Mouse (Mus musculus) forelimb bud, embryonic 11.5 days (tissue): Measurements from ENCODE around the gene Sec14l2.

Source experiments
- DNase-seq: peaks from one replicate; pipeline ENCODE4 v3.0.0-alpha.2; 2012; ENCODE audit warnings: low read depth, low spot score

Sec14l2 gene

GRCm38 (mm10) chr11:4122742-4123579, at the start of gene Sec14l2:
TSS of gene Sec14l2 (minus strand) at chr11:4123415.
- no peak for DNase-seq

GRCm38 (mm10) chr11:4166467-4167090, 43.4 kb upstream of the Sec14l2 start:
- no peak for DNase-seq

- DNase-seq = no peak
These were observed 41.5 kb upstream of the Sec14l2 start for GRCm38 (mm10) chr11:4164701-4165100.

GRCm38 (mm10) chr11:4160758-4161480, 37.7 kb upstream of the Sec14l2 start:
- DNase-seq = no peak

GRCm38 (mm10) chr11:4159808-4160708, 36.8 kb upstream of the Sec14l2 start, which contains the start of the genes Ccdc157 and Sf3a1:
TSS of gene Ccdc157 (minus strand) at chr11:4160293.
TSS of gene Sf3a1 (plus strand) at chr11:4160350.
- peak; percentile 88 for DNase-seq

DNA sequence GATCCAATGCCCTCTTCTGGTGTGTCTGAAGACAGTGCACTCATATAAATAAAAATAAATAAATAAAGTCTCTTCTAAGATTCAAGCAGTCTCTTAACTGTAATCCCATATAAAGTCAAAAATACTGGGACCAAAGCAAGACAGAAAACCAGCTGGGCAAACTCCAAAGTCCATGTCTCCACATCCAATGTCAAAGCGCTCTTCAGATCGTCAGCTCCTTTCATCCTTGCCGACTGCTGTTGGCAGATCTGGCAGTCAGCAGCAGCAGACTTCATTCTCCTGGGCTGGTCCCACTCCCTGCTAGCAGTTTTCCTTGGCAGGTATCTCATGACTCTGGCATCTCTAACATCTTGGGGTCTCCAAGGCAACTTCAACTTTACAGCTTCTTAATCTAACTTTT, 35.5 kb upstream of the Sec14l2 start:
- DNase-seq = no peak

- no peak for DNase-seq
These were observed 32.4 kb upstream of the Sec14l2 start for GRCm38 (mm10) chr11:4155641-4156040.

DNA sequence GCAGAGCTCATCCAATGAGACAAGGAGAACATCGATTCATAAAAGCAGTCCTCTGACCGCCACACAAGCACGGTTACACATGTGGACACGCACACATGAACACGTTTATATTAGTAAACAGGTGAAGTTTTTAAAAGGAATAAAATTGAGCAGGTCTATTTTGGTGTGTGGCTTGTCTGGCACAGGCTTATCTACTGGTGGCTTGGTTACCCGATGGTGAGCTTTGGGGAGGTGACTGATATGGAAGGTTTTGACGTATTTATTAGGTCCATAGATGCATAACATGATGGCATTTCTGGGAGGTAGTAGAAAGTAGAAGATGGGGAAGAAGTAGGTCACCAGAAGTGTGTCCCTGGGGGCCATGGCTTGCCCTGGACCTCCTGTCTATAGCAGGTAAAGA, 30.5 kb upstream of the Sec14l2 start:
- no peak for DNase-seq

GRCm38 (mm10) chr11:4149886-4150285, 26.7 kb upstream of the Sec14l2 start:
- DNase-seq = no peak

DNA sequence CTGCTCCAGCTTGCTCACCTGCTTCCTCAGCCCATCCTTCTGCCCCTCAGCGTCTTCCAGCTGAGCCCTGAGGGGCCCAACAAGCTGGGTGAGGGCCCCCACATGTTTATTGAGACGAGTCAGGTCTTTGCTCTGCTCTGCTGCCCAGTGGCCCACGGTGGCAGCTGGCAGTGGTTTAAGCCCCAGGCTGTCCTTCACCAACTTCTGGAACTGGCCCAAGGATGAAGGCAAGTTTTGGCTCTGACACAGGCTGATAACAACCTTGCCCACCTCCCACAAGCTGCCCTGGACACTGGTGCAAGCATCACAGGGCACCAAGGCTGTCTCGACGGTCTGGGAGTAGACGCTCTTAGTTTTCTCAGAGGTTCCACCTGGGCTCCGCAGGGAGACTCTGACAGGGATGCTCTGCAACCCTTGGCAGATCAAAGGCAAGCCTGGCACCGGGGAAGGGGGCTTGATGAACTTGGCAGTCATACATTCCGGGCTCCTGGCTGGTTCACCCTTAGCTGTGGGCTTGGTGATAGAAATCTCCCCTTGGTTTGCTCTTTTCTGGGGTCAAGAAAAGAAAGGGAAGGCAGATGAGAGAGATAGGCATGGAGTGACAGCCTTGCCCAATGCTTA, 25.4 kb upstream of the Sec14l2 start:
- no peak for DNase-seq

- DNase-seq = no peak
These were observed 24.9 kb upstream of the Sec14l2 start for GRCm38 (mm10) chr11:4148120-4148519.

GRCm38 (mm10) chr11:4147098-4147497, 23.9 kb upstream of the Sec14l2 start:
- no peak for DNase-seq

DNA sequence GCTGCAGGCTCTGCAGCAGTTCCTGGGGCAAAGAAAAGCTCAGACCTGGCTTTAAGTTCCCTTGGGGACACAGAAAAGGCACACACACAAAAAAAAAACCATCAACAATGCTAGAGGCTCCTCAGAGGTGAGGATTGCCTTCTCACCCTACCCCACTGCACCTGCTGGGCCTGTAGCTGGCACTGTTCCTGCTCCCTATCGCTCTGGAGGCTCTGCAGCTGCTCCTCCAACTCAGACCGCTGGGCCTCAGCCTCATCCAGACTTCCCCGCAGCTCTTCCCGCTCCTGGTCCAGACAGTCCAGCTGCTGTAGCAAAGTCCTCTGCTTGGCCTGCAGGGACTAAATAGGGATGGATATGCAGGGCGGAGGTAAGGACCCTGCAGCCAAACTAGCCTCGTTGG, 23.2 kb upstream of the Sec14l2 start:
- no peak for DNase-seq

- DNase-seq = no peak
These were observed 20.3 kb upstream of the Sec14l2 start for GRCm38 (mm10) chr11:4143281-4144062.

- no peak for DNase-seq
These were observed 19.1 kb upstream of the Sec14l2 start for GRCm38 (mm10) chr11:4142352-4142751.

DNA sequence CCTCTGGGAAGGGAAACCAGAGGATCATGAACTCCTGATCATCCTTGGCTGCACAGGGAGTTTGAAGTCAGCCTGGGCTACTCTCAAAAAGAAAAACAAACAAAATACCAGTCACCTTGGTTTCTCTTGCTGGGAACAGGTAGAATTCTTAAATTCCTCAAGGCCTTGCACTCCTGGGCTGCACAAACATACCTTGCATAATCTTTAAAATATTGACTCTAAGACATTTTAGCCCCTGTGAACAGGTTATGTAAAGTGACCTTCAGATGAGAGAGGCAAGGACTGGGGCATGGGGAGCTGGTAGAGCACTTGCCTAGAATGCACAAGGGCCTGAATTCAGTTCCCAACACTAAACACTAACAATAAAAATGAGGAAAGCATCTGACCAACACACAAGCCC, 18.3 kb upstream of the Sec14l2 start:
- no peak for DNase-seq

DNA sequence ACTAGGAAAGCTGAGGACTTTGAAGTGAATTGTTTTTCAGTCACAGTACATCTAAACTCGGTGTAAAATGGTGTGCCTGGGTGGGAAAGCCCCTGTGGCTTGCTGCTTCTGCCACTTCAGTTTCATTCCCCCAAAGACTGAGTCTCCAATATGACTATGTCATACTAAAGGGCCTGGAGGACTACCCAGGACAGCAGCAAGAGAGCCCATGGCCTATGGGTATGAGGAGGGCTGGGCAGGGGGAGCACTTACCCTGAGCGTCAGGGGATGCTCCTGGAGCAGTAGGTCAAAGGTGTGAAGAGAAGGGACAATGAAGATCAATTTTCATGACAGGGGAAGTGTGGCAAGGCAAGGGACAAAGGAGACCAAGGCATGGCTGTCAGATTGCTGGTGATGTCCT, 15.7 kb upstream of the Sec14l2 start:
- DNase-seq = no peak

- peak; percentile 90 for DNase-seq
These were observed 12.0 kb upstream of the Sec14l2 start, which contains the start of gene Rnf215 for GRCm38 (mm10) chr11:4134986-4135935. TSS of gene Rnf215 (plus strand) at chr11:4135202.

DNA sequence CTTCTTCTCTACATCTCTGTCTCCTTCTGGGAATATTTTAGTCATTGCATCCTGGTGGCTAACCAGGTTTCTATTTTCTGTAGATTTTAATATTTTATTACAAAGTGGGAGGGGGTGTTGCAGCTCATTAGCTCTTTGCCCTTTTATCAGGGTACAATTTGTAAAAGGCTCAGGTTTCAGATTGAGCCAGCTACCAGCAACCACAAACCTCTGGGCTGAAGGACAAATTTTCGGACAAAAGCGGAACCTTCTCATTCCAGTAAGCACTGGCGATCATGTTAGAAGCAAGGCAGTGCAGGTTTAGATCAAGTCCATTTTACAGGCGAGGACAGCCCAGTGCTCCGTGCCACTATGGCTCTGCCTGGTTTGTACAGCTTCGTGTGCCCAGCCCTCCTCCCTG, 11.2 kb upstream of the Sec14l2 start:
- DNase-seq = no peak
